ENCODE assay signal across 24 mouse cellular contexts in the genomic region with DNA sequence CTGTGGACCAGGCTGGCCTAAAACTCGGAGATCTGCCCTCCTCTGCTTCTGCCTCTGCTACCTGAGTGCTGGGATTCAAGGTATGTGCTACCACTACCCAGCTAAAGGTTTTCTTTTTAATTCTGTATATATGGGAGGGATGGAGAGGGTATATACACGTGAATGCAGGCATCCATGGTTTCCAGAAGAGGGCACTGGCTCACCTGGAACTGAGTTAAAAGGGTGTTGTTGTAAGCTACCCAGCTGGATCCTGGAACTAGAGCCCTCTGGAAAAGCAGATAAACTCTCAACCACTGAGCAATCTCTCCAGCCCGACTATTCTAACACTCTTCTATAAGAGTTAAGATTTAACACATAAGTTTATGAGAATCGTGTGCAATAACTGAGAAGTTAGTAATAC. TPM values are rescaled to one million over a fixed set of nuclear protein-coding genes. Genes with fewer than 3 reads are reported as not detected.
A peak's percentile ranks its signal among the peaks of the same experiment; 100 is the strongest.
DNase-seq lines count a peak whose midpoint lies in the region; ATAC-seq and TF ChIP-seq lines count a peak whose summit lies in the region.
"Had no signal": no experiment of that assay in that cellular context is flagged by ENCODE, and none has a peak within 500 bp of the region (broad histone marks: within the 10 kb centered on the region; RNA-seq: fewer than 3 reads in every experiment).

No protein-coding gene starts in this region.

- TF ChIP-seq EP300 in liver, postnatal 0 days (IDR thresholded peaks at IDR 0.05; ENCODE audit: low read depth), result no peak

- no peak overlapping the region for H3K27ac ChIP-seq in liver, postnatal 0 days (ENCODE audit: low read depth)
- no peak overlapping the region for H3K27ac ChIP-seq in liver, embryonic 11.5 days (ENCODE audit: low read depth, low read length)
- H3K27ac ChIP-seq: embryonic facial prominence, embryonic 12.5 days; limb, embryonic 10.5 days; liver, embryonic 13.5 days; neural tube, embryonic 12.5 days had no signal

- no peaks in the 10 kb centered on the region for H3K9me3 ChIP-seq in liver, postnatal 0 days (ENCODE audit: low read length)
- H3K9me3 ChIP-seq in liver, embryonic 11.5 days (ENCODE audit: control insufficient read depth, low read length), result no peaks in the 10 kb centered on the region
- H3K9me3 ChIP-seq: embryonic facial prominence, embryonic 12.5 days; limb, embryonic 10.5 days; liver, embryonic 13.5 days; neural tube, embryonic 12.5 days had no signal

- H3K4me2 ChIP-seq in liver, postnatal 0 days (ENCODE audit: low read depth, low read length), result no peak overlapping the region
- no peak overlapping the region for H3K4me2 ChIP-seq in liver, embryonic 11.5 days
- H3K4me2 ChIP-seq: embryonic facial prominence, embryonic 12.5 days; neural tube, embryonic 12.5 days had no signal

- TF ChIP-seq CTCF in liver, postnatal 0 days (IDR thresholded peaks at IDR 0.05; ENCODE audit: low read depth), result peak; percentile 45

- no peak for ATAC-seq in liver, postnatal 0 days
- no peak for ATAC-seq in liver, embryonic 11.5 days (replicated peaks; ENCODE audit: low FRiP score)
- ATAC-seq: forebrain, embryonic 16.5 days; hindbrain, embryonic 16.5 days had no signal

- peaks cover 19% of the 10 kb centered on the region for H3K4me1 ChIP-seq in liver, postnatal 0 days (ENCODE audit: insufficient read depth)
- peaks cover 13% of the 10 kb centered on the region for H3K4me1 ChIP-seq in liver, embryonic 11.5 days (replicated peaks; ENCODE audit: control insufficient read depth, insufficient read depth, low read length)

- no peaks in the 10 kb centered on the region for H3K36me3 ChIP-seq in liver, postnatal 0 days (replicated peaks; ENCODE audit: insufficient read depth, low read length)
- H3K36me3 ChIP-seq in liver, embryonic 11.5 days (ENCODE audit: control insufficient read depth, insufficient read depth, low read length), result no peaks in the 10 kb centered on the region
- H3K36me3 ChIP-seq: embryonic facial prominence, embryonic 12.5 days; limb, embryonic 10.5 days; liver, embryonic 13.5 days; neural tube, embryonic 12.5 days had no signal

- intact Hi-C loops in heart, postnatal 14 days (cut with DNase I), result no loop called here

- no peak overlapping the region for H3K9ac ChIP-seq in liver, postnatal 0 days (replicated peaks)
- H3K9ac ChIP-seq in liver, embryonic 11.5 days (ENCODE audit: low read depth, low read length), result no peak overlapping the region
- H3K9ac ChIP-seq: embryonic facial prominence, embryonic 12.5 days; liver, embryonic 13.5 days; neural tube, embryonic 12.5 days had no signal

- H3K27me3 ChIP-seq in liver, postnatal 0 days (ENCODE audit: insufficient read depth, low read length), result peaks cover 57% of the 10 kb centered on the region
- H3K27me3 ChIP-seq in liver, embryonic 11.5 days (replicated peaks; ENCODE audit: control insufficient read depth, insufficient read depth, low read length), result peaks cover 52% of the 10 kb centered on the region

- no peak overlapping the region for H3K4me3 ChIP-seq in liver, postnatal 0 days (ENCODE audit: low read depth, low read length)
- H3K4me3 ChIP-seq in liver, embryonic 11.5 days (ENCODE audit: low read depth, low read length), result no peak overlapping the region
- H3K4me3 ChIP-seq: embryonic facial prominence, embryonic 12.5 days; limb, embryonic 10.5 days; liver, embryonic 13.5 days; neural tube, embryonic 12.5 days had no signal

- 62% methylated on average over 4 of the region's 4 CpGs for WGBS in liver, postnatal 0 days (ENCODE audit: insufficient replicate concordance)
- WGBS in liver, embryonic 11.5 days, result 54% methylated on average over 4 of the region's 4 CpGs

- DNase-seq in heart, adult 11 months, result peak; percentile 81
- no peak for DNase-seq in heart, postnatal 14 days
- no peak for DNase-seq in liver, postnatal 0 days
- DNase-seq in liver, embryonic 11.5 days (ENCODE audit: low spot score), result no peak
- peak; percentile 70 for DNase-seq in A20 (ENCODE audit: low read depth, low spot score)
- DNase-seq in R1 (ENCODE audit: low read depth, low spot score), result peak; percentile 16
- DNase-seq in adrenal gland, postnatal 10 days, result no peak
- DNase-seq: cerebellum, adult 9-10 months; gastrocnemius, postnatal 10 days; heart, postnatal 36 days; kidney, adult 8-10 months; kidney, postnatal 4 days; liver, embryonic 13.5 days; thymus, postnatal 36 days had no signal

RNA-seq across cellular contexts. Expression of gene Zpbp2, which starts 1.5 kb away (rescaled TPM):
- not detected for total RNA-seq in heart, postnatal 14 days (2021)
- 0.65 and 1.1 TPM in 2 replicates for polyA plus RNA-seq in liver, postnatal 0 days (2015; fragmentation: Nextera tagmentation; extraction: Ambion mirVana)
- polyA plus RNA-seq in liver, embryonic 11.5 days (2014; fragmentation: Nextera tagmentation; extraction: Ambion mirVana), result 0.40 and 0.42 TPM in 2 replicates
- under 1 TPM in 1 of 2 experiments, not detected in 1; 0.48 TPM for total RNA-seq in adrenal gland, postnatal 10 days (2021)
- total RNA-seq: gastrocnemius, postnatal 10 days; heart, postnatal 36 days had no signal
- polyA plus RNA-seq: C2C12; embryonic facial prominence, embryonic 12.5 days; forebrain, embryonic 16.5 days; neural tube, embryonic 12.5 days had no signal

RNA-seq across cellular contexts. Expression of gene Ikzf3, which starts 3.5 kb away (rescaled TPM):
- total RNA-seq in heart, postnatal 14 days (2021), result 1 to 10 TPM in 1 of 2 experiments, under 1 TPM in 1; 0.81 to 5.4 TPM
- polyA plus RNA-seq in liver, postnatal 0 days (2015; fragmentation: Nextera tagmentation; extraction: Ambion mirVana), result 1.2 and 1.3 TPM in 2 replicates
- 0.04 and 0.32 TPM in 2 replicates for polyA plus RNA-seq in liver, embryonic 11.5 days (2014; fragmentation: Nextera tagmentation; extraction: Ambion mirVana)
- 1 to 10 TPM; 3.2 to 4.5 TPM for total RNA-seq in adrenal gland, postnatal 10 days (2021)
- polyA plus RNA-seq: C2C12; forebrain, embryonic 16.5 days; limb, embryonic 10.5 days had no signal

RNA-seq across cellular contexts. Expression of gene Ormdl3, which starts 37.8 kb away (rescaled TPM):
- 10 to 100 TPM; 35.0 to 37.1 TPM for total RNA-seq in heart, postnatal 14 days (2021)
- 39.3 and 42.0 TPM in 2 replicates for polyA plus RNA-seq in liver, postnatal 0 days (2015; fragmentation: Nextera tagmentation; extraction: Ambion mirVana)
- polyA plus RNA-seq in liver, embryonic 11.5 days (2014; fragmentation: Nextera tagmentation; extraction: Ambion mirVana), result 10.9 and 11.7 TPM in 2 replicates
- total RNA-seq in adrenal gland, postnatal 10 days (2021), result 100 to 1,000 TPM; 135 to 143 TPM

RNA-seq across cellular contexts. Expression of gene Lrrc3c, which starts 48.7 kb away (rescaled TPM):
- not detected for total RNA-seq in heart, postnatal 14 days (2021)
- polyA plus RNA-seq in liver, postnatal 0 days (2015; fragmentation: Nextera tagmentation; extraction: Ambion mirVana), result not detected in 2 replicates
- polyA plus RNA-seq in liver, embryonic 11.5 days (2014; fragmentation: Nextera tagmentation; extraction: Ambion mirVana), result not detected in 2 replicates
- total RNA-seq in adrenal gland, postnatal 10 days (2021), result not detected
- total RNA-seq: adrenal gland, postnatal 4 days; gastrocnemius, postnatal 10 days; heart, postnatal 36 days; layer of hippocampus, postnatal 14 days; monocyte, adult 5-6 weeks had no signal
- polyA plus RNA-seq: C2C12; cortical plate, adult 2 months; embryonic facial prominence, embryonic 12.5 days; forebrain, embryonic 16.5 days; hindbrain, embryonic 16.5 days; limb, embryonic 10.5 days; liver, embryonic 13.5 days; neural tube, embryonic 12.5 days had no signal

Comparison
In these comparisons a context has a peak if more than half of its experiments do, and no peak if none do; other contexts are left out.
1. DNase-seq: peak in heart, adult 11 months (single experiment), A20 (single experiment) and R1 (single experiment); none in heart, postnatal 14 days (0 of 2), liver, postnatal 0 days (single experiment), liver, embryonic 11.5 days (single experiment) and adrenal gland, postnatal 10 days (single experiment).